Mouse (Mus musculus): Measurements from ENCODE around the gene Olfr1330. TPM values are rescaled to one million over a fixed set of nuclear protein-coding genes. Genes with fewer than 3 reads are reported as not detected.
"Not testable (repeated sequence)": the region's sequence is repeated elsewhere in the genome, so short reads cannot be mapped to it uniquely, and the experiment has no call there.

Olfr1330 gene
- polyA plus RNA-seq (2015; fragmentation: Nextera tagmentation; extraction: Ambion mirVana), result not detected in 2 replicates

- Histone ChIP-seq H3K4me2 (replicated peaks) (no peak within 1 kb of the TSS), H3K9ac (replicated peaks) (no peak within 1 kb of the TSS), H3K4me1 (no peaks in the 10 kb centered on the region), H3K4me3 (no peak within 1 kb of the TSS), H3K27me3 (no peaks in the 10 kb centered on the region), H3K36me3 (no peaks in the 10 kb centered on the region), H3K27ac (replicated peaks) (no peak within 1 kb of the TSS), H3K9me3 (no peaks in the 10 kb centered on the region)
- no peak for ATAC-seq (replicated peaks)
- 90% methylated on average over 1 of the region's 1 CpGs for WGBS
Observed at GRCm38 (mm10) chr4:118888297-118888696, at the start of gene Olfr1330. TSS of gene Olfr1330 (plus strand) at chr4:118888597.

GRCm38 (mm10) chr4:118861791-118862190 is 26.6 kb upstream of the Olfr1330 start:
- H3K4me3 ChIP-seq, result no peak overlapping the region
- H3K9ac ChIP-seq (replicated peaks), result no peak overlapping the region
- H3K36me3 ChIP-seq, result no peaks in the 10 kb centered on the region
- WGBS, result 87% methylated on average over 1 of the region's 1 CpGs
- no peak overlapping the region for H3K27ac ChIP-seq (replicated peaks)
- no peak for ATAC-seq (replicated peaks)
- no peak overlapping the region for H3K4me2 ChIP-seq (replicated peaks)
- 0 out of 2 replicates have a peak, but pooled peaks cover 2% of the 10 kb centered on the region for H3K4me1 ChIP-seq
- H3K9me3 ChIP-seq, result no peaks in the 10 kb centered on the region
- H3K27me3 ChIP-seq, result no peaks in the 10 kb centered on the region

- WGBS, result 35% methylated on average over 4 of the region's 4 CpGs
- Histone ChIP-seq H3K9me3 (no peaks in the 10 kb centered on the region), H3K4me1 (0 out of 2 replicates have a peak, but pooled peaks cover 2% of the 10 kb centered on the region), H3K27ac (replicated peaks) (no peak overlapping the region), H3K9ac (replicated peaks) (no peak overlapping the region), H3K4me3 (no peak overlapping the region), H3K27me3 (no peaks in the 10 kb centered on the region), H3K4me2 (replicated peaks) (no peak overlapping the region), H3K36me3 (no peaks in the 10 kb centered on the region)
- no peak for ATAC-seq (replicated peaks)
Observed at GRCm38 (mm10) chr4:118862704-118863103, 25.7 kb upstream of the Olfr1330 start.

- Histone ChIP-seq H3K27ac (replicated peaks) (no peak within 1 kb of the TSS), H3K9me3 (no peaks in the 10 kb centered on the region), H3K4me1 (0 out of 2 replicates have a peak, but pooled peaks cover 2% of the 10 kb centered on the region), H3K27me3 (no peaks in the 10 kb centered on the region), H3K4me3 (no peak within 1 kb of the TSS), H3K9ac (replicated peaks) (no peak within 1 kb of the TSS), H3K4me2 (replicated peaks) (no peak within 1 kb of the TSS), H3K36me3 (no peaks in the 10 kb centered on the region)
- ATAC-seq (replicated peaks), result no peak
- WGBS, result 90% methylated on average over 1 of the region's 1 CpGs
Observed at GRCm38 (mm10) chr4:118864349-118864748, 24.0 kb upstream of the Olfr1330 start, which contains the start of gene Olfr1331. TSS of gene Olfr1331 (plus strand) at chr4:118864649.

GRCm38 (mm10) chr4:118867566-118867965 is 20.8 kb upstream of the Olfr1330 start:
- no peaks in the 10 kb centered on the region for H3K27me3 ChIP-seq
- H3K9ac ChIP-seq (replicated peaks), result no peak overlapping the region
- no peak for ATAC-seq (replicated peaks)
- H3K4me3 ChIP-seq, result no peak overlapping the region
- no peak overlapping the region for H3K4me2 ChIP-seq (replicated peaks)
- H3K36me3 ChIP-seq, result no peaks in the 10 kb centered on the region
- H3K4me1 ChIP-seq, result 0 out of 2 replicates have a peak, but pooled peaks cover 2% of the 10 kb centered on the region
- no peak overlapping the region for H3K27ac ChIP-seq (replicated peaks)
- H3K9me3 ChIP-seq, result no peaks in the 10 kb centered on the region

- Histone ChIP-seq H3K27ac (replicated peaks) (no peak overlapping the region), H3K4me3 (no peak overlapping the region), H3K36me3 (no peaks in the 10 kb centered on the region), H3K9ac (replicated peaks) (no peak overlapping the region), H3K27me3 (no peaks in the 10 kb centered on the region), H3K4me1 (no peaks in the 10 kb centered on the region), H3K9me3 (no peaks in the 10 kb centered on the region), H3K4me2 (replicated peaks) (no peak overlapping the region)
- ATAC-seq (replicated peaks), result no peak
- WGBS, result 48% methylated on average over 2 of the region's 2 CpGs
Observed at GRCm38 (mm10) chr4:118901981-118902380, 13.6 kb downstream of the Olfr1330 start.

- not testable (repeated sequence) for H3K4me3 ChIP-seq; ATAC-seq (replicated peaks); H3K9me3 ChIP-seq; H3K9ac ChIP-seq (replicated peaks); H3K4me1 ChIP-seq; H3K36me3 ChIP-seq; H3K27me3 ChIP-seq; H3K27ac ChIP-seq (replicated peaks); H3K4me2 ChIP-seq (replicated peaks)
- 58% methylated on average over 2 of the region's 2 CpGs for WGBS
Observed at GRCm38 (mm10) chr4:118917365-118917764, 29.0 kb downstream of the Olfr1330 start, which contains the start of gene Olfr1329. TSS of gene Olfr1329 (minus strand) at chr4:118917465.

- not testable (repeated sequence) for ATAC-seq (replicated peaks); H3K9ac ChIP-seq (replicated peaks); H3K36me3 ChIP-seq; H3K27ac ChIP-seq (replicated peaks); H3K27me3 ChIP-seq; H3K9me3 ChIP-seq; H3K4me1 ChIP-seq; H3K4me3 ChIP-seq; H3K4me2 ChIP-seq (replicated peaks)
- 70% methylated on average over 3 of the region's 3 CpGs for WGBS
Observed at GRCm38 (mm10) chr4:118931326-118931725, 42.9 kb downstream of the Olfr1330 start.

- ATAC-seq (replicated peaks), result no peak
- H3K36me3 ChIP-seq, result no peaks in the 10 kb centered on the region
Observed at GRCm38 (mm10) chr4:118938512-118938911, 50.1 kb downstream of the Olfr1330 start, which contains the start of gene Olfr1328. TSS of gene Olfr1328 (minus strand) at chr4:118938612.

More at GRCm38 (mm10) chr4:118938512-118938911, 50.1 kb downstream of the Olfr1330 start, which contains the start of gene Olfr1328:
- H3K4me3 ChIP-seq, result no peak within 1 kb of the TSS
- no peaks in the 10 kb centered on the region for H3K9me3 ChIP-seq
- no peak within 1 kb of the TSS for H3K4me2 ChIP-seq (replicated peaks)
- no peaks in the 10 kb centered on the region for H3K27me3 ChIP-seq
- H3K27ac ChIP-seq (replicated peaks), result no peak within 1 kb of the TSS
- WGBS, result 77% methylated on average over 2 of the region's 2 CpGs
- H3K9ac ChIP-seq (replicated peaks), result no peak within 1 kb of the TSS
- no peaks in the 10 kb centered on the region for H3K4me1 ChIP-seq

Other genes starting within 250 kb of the Olfr1330 start
- not detected in 2 replicates for gene Olfr62, start 229.6 kb upstream of the Olfr1330 start, polyA plus RNA-seq (2015; fragmentation: Nextera tagmentation; extraction: Ambion mirVana)
- gene Olfr1342, start 195.8 kb upstream of the Olfr1330 start, polyA plus RNA-seq (2015; fragmentation: Nextera tagmentation; extraction: Ambion mirVana), result 0.06 TPM in 1 of 2 replicates, not detected in the other
- not detected in 2 replicates for gene Olfr1341, start 185.1 kb upstream of the Olfr1330 start, polyA plus RNA-seq (2015; fragmentation: Nextera tagmentation; extraction: Ambion mirVana)
- not detected in 2 replicates for gene Olfr1340, start 168.5 kb upstream of the Olfr1330 start, polyA plus RNA-seq (2015; fragmentation: Nextera tagmentation; extraction: Ambion mirVana)
- gene Olfr1339, start 156.4 kb upstream of the Olfr1330 start, polyA plus RNA-seq (2015; fragmentation: Nextera tagmentation; extraction: Ambion mirVana), result not detected in 2 replicates
- gene Olfr1338, start 129.9 kb upstream of the Olfr1330 start, polyA plus RNA-seq (2015; fragmentation: Nextera tagmentation; extraction: Ambion mirVana), result not detected in 2 replicates
- gene Olfr1337, start 106.0 kb upstream of the Olfr1330 start, polyA plus RNA-seq (2015; fragmentation: Nextera tagmentation; extraction: Ambion mirVana), result not detected in 2 replicates
- gene Olfr1335, start 78.7 kb upstream of the Olfr1330 start, polyA plus RNA-seq (2015; fragmentation: Nextera tagmentation; extraction: Ambion mirVana), result not detected in 2 replicates
- gene Olfr1333, start 52.3 kb upstream of the Olfr1330 start, polyA plus RNA-seq (2015; fragmentation: Nextera tagmentation; extraction: Ambion mirVana), result not detected in 2 replicates
- not detected in 2 replicates for gene Olfr1331, start 23.9 kb upstream of the Olfr1330 start, polyA plus RNA-seq (2015; fragmentation: Nextera tagmentation; extraction: Ambion mirVana)
- not detected in 2 replicates for gene Olfr1329, start 28.9 kb downstream of the Olfr1330 start, polyA plus RNA-seq (2015; fragmentation: Nextera tagmentation; extraction: Ambion mirVana)
- not detected in 2 replicates for gene Olfr1328, start 50.0 kb downstream of the Olfr1330 start, polyA plus RNA-seq (2015; fragmentation: Nextera tagmentation; extraction: Ambion mirVana)
- gene Lao1, start 73.0 kb downstream of the Olfr1330 start, polyA plus RNA-seq (2015; fragmentation: Nextera tagmentation; extraction: Ambion mirVana), result 0.28 and 0.29 TPM in 2 replicates
- gene Slc2a1, start 220.1 kb downstream of the Olfr1330 start, polyA plus RNA-seq (2015; fragmentation: Nextera tagmentation; extraction: Ambion mirVana), result 89.5 and 89.7 TPM in 2 replicates

Measured in forebrain, embryonic 15.5 days (tissue).